Mouse (Mus musculus): Measurements from ENCODE around the gene Rnf115. TPM values are rescaled to one million over a fixed set of nuclear protein-coding genes. Genes with fewer than 3 reads are reported as not detected.
A peak's percentile ranks its signal among the peaks of the same experiment; 100 is the strongest.

Gene Rnf115
- polyA plus RNA-seq, 1 experiment from 2014 or later = 54.5 TPM

DNA sequence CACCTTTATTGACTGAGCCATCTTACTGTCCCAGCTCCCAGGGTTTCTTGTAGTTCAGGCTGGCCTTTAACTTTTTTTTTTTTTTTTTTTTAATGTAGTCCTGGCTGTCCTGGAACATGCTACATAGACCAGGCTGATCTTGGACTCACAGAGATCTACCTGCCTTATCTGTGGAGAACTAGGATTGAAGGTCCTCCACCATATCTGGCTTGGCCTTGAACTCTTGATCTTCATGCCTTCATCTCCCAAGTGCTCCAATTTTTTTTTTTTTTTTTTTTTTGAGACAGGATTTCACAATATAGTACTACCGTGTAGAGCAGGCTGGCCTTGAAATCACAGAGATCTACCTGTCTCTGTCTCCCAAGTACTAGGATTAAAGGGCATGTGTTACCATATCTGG, 33.9 kb upstream of the Rnf115 start:
- Histone ChIP-seq H3K27me3 (replicated peaks) (no peaks in the 10 kb centered on the region; the same call in 1 of the 2 replicates), H3K4me3 (no peak overlapping the region), H3K27ac (ENCODE audit: poor library complexity, severe bottlenecking) (no peak overlapping the region), H3K9ac (no peak overlapping the region), H3K4me1 (replicated peaks) (peaks cover 27% of the 10 kb centered on the region), H3K9me3 (replicated peaks) (no peaks in the 10 kb centered on the region), H3K36me3 (no peaks in the 10 kb centered on the region), H3K4me2 (no peak overlapping the region)
- no peak for ATAC-seq (ENCODE audit: insufficient number of reproducible peaks, low FRiP score)
- WGBS = 77% methylated on average over 1 of the region's 1 CpGs

DNA sequence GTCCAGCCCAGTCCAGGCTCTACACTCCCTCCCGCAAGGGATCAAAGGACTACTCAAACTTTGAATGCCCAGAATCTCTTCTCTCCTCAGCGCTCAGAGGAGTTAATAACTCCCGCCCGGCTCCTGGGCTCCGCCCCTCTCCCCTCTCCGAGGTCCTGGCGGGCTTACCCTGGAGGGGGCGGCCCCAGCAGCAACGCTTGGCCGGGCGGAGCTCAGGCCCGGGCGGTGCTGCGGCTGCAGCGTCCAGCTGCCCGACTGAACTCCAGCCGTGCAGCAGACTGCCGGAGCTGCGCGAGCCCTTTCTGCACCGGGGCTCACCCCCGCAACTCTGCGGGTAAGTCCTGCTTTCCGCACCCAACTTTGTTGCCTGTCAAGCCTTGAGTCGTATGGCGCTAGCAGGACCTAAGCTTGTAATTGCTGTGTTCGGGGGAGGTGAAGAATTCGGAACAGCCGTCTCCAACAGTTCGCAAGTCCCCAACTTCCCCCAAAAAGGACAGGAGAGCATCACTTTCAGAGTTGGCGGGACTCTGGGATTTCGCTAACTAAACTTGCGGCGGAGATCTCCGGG, 31.2 kb upstream of the Rnf115 start, which contains the start of gene Pias3:
Pias3 (plus strand) TSS at position 187 of the 568 bp plus-strand sequence.
- peak within 1 kb of the TSS; percentile 87 for H3K9ac ChIP-seq
- under 1% methylated on average over 35 of the region's 35 CpGs for WGBS
- peak; percentile 86 for ATAC-seq (ENCODE audit: insufficient number of reproducible peaks, low FRiP score)

DNA sequence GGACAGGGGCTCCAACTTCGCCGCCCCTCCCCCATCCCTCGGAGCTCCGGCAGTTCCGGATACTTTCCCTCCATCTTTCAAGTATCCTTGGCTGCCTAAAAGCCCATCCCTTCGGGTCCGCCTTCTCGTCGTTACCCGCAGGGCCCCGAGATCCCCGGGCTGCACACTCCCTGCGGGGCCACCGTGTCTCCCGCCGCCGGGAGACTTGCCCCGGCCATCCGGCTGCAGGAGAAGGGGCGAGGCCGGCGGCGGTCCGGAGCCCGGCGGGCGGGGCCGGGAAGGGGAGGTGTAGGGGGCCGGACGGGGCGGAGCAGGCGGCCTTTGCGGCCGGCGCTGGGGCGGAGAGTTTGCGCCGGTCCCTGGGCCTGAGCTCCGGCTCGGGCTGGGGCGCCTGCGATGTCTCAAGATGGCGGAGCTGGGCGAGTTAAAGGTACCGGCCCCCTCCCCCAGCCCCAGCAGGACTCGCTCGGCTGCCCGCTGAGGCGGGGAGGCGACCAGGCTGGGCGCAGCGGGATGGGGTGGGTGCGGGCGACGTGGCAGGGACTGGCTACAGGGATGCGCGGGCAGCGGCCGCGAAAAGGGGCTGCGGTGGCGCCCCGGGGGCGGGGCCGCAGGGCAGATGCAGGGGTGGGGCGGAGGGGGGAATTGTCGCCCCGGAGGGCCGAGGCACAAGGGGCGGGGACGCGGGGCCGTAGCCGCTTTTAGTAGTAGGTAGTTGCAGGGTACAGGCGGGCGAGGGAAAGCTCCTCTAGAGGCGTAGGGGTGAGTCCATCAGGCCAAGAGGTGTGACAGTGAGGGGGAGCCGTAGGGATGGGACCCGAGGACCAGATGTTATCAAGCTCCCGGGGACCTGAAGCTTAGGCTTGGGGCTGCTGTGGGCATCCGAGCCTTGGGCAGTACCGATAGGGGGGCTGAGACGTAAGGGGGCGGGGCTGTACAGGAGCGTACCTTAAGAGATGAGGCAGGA, 30.4 kb upstream of the Rnf115 start:
- no peaks in the 10 kb centered on the region for H3K27me3 ChIP-seq (replicated peaks)
- H3K4me1 ChIP-seq (replicated peaks) = peaks cover 34% of the 10 kb centered on the region
- H3K9me3 ChIP-seq (replicated peaks) = no peaks in the 10 kb centered on the region
- under 1% methylated on average over 85 of the region's 85 CpGs for WGBS
- ATAC-seq (ENCODE audit: insufficient number of reproducible peaks, low FRiP score) = peak; percentile 96
- H3K9ac ChIP-seq = peak overlapping the region; percentile 87
- H3K36me3 ChIP-seq = peaks cover 29% of the 10 kb centered on the region
- H3K27ac ChIP-seq (ENCODE audit: poor library complexity, severe bottlenecking) = peak overlapping the region; percentile 92
- H3K4me3 ChIP-seq = peak overlapping the region; percentile 76
- peak overlapping the region; percentile 84 for H3K4me2 ChIP-seq

More for the DNA sequence above, 31.2 kb upstream of the Rnf115 start, which contains the start of gene Pias3:
- peak within 1 kb of the TSS; percentile 84 for H3K4me2 ChIP-seq
- no peaks in the 10 kb centered on the region for H3K9me3 ChIP-seq (replicated peaks)
- H3K4me3 ChIP-seq = peak within 1 kb of the TSS; percentile 76
- H3K36me3 ChIP-seq = peaks cover 22% of the 10 kb centered on the region
- H3K27me3 ChIP-seq (replicated peaks) = no peaks in the 10 kb centered on the region
- H3K27ac ChIP-seq (ENCODE audit: poor library complexity, severe bottlenecking) = peak within 1 kb of the TSS; percentile 92
- H3K4me1 ChIP-seq (replicated peaks) = peaks cover 34% of the 10 kb centered on the region

DNA sequence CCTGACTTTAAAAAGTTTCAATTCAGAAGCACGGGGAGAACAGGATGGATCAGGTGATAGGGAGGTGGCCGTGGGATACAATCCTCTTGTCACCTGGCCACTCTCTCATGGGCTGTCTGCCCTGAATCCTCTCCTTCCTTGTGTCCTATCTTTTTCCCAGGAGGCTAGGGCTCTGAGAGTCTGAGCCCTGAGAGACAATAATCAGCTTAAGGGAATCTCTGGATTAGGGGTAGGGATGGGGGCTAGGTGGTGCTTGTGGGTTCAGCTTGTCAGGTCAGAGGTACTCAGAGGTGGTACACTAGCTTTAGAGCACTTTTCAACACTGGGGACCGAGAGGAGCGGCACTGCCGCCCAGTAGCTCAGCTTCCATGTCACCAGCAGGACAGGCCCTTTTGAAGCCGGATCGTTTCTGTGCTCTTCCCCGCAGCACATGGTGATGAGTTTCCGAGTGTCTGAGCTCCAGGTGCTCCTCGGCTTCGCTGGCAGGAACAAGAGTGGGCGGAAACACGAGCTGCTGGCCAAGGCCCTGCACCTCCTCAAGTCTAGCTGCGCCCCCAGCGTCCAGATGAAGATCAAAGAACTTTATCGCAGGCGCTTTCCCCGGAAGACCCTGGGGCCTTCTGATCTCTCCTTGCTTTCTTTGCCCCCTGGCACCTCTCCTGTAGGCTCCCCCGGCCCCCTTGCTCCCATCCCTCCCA, 28.3 kb upstream of the Rnf115 start:
- H3K4me3 ChIP-seq = no peak overlapping the region
- H3K9ac ChIP-seq = no peak overlapping the region
- H3K4me2 ChIP-seq = no peak overlapping the region
- no peaks in the 10 kb centered on the region for H3K27me3 ChIP-seq (replicated peaks)
- H3K4me1 ChIP-seq (replicated peaks) = peaks cover 31% of the 10 kb centered on the region
- H3K36me3 ChIP-seq = peaks cover 46% of the 10 kb centered on the region
- no peak for ATAC-seq (ENCODE audit: insufficient number of reproducible peaks, low FRiP score)
- no peak overlapping the region for H3K27ac ChIP-seq (ENCODE audit: poor library complexity, severe bottlenecking)
- 48% methylated on average over 19 of the region's 19 CpGs for WGBS
- H3K9me3 ChIP-seq (replicated peaks) = no peaks in the 10 kb centered on the region

DNA sequence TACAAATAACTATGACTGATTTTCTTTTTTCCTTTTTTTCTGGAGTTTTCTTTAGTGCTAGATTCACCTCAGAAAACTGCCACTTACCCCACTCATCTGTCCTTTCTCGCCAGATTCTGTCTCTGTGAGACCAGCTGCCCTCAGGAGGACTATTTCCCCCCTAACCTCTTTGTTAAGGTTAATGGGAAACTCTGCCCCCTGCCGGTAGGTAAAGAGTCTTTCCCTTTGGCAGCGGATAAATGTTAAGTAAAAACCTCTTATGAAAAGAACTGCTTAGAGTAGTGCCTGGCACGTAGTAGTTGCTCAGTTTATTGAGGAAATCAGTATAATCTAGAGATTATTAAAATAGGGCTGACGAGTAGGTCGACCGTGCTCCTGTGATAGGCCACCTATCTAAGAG, 27.1 kb upstream of the Rnf115 start:
- Histone ChIP-seq H3K27ac (ENCODE audit: poor library complexity, severe bottlenecking) (no peak overlapping the region), H3K27me3 (replicated peaks) (no peaks in the 10 kb centered on the region), H3K4me2 (no peak overlapping the region), H3K36me3 (peaks cover 58% of the 10 kb centered on the region), H3K4me1 (replicated peaks) (peaks cover 25% of the 10 kb centered on the region), H3K9me3 (replicated peaks) (no peaks in the 10 kb centered on the region), H3K4me3 (no peak overlapping the region), H3K9ac (no peak overlapping the region)
- 50% methylated on average over 7 of the region's 7 CpGs for WGBS
- no peak for ATAC-seq (ENCODE audit: insufficient number of reproducible peaks, low FRiP score)

DNA sequence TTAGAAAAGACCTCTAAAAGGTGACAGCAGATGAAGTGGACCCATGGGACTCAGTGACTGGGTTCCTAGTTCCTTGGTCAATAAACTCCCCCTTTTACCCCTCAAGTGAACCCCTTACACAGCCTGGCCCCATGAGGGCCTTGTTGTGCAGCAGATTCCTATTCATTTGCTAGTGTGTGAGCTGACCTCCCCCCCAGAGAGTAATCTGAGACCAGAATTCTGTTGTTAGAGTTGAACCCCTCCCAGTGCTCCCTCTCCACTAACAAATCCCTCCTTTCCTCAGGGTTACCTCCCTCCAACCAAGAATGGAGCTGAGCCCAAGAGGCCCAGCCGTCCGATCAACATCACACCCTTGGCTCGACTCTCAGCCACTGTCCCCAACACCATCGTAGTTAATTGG, 26.5 kb upstream of the Rnf115 start:
- Histone ChIP-seq H3K9me3 (replicated peaks) (no peaks in the 10 kb centered on the region), H3K27ac (ENCODE audit: poor library complexity, severe bottlenecking) (no peak overlapping the region), H3K36me3 (peaks cover 60% of the 10 kb centered on the region), H3K27me3 (replicated peaks) (no peaks in the 10 kb centered on the region), H3K4me2 (no peak overlapping the region), H3K4me1 (replicated peaks) (peaks cover 18% of the 10 kb centered on the region), H3K4me3 (no peak overlapping the region), H3K9ac (no peak overlapping the region)
- 82% methylated on average over 4 of the region's 4 CpGs for WGBS
- no peak for ATAC-seq (ENCODE audit: insufficient number of reproducible peaks, low FRiP score)

DNA sequence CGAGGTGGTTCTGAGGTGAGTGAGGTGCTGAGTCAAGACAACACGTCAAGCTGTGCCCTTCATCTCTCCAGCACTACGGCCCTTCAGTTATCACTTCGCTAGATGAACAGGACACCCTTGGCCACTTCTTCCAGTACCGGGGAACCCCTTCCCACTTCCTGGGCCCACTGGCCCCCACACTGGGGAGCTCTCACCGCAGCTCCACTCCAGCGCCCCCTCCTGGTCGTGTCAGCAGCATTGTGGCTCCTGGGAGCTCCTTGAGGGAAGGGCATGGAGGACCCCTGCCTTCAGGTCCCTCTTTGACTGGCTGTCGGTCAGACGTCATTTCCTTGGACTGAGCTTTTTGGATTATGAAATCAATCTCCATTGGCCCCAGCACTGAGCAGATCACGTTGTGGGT, 22.7 kb upstream of the Rnf115 start:
- H3K9ac ChIP-seq = no peak overlapping the region
- no peaks in the 10 kb centered on the region for H3K9me3 ChIP-seq (replicated peaks)
- H3K4me3 ChIP-seq = no peak overlapping the region
- H3K27ac ChIP-seq (ENCODE audit: poor library complexity, severe bottlenecking) = no peak overlapping the region
- H3K4me1 ChIP-seq (replicated peaks) = peaks cover 5% of the 10 kb centered on the region; the same call in 1 of the 2 replicates
- WGBS = 64% methylated on average over 11 of the region's 11 CpGs
- H3K36me3 ChIP-seq = peaks cover 54% of the 10 kb centered on the region
- no peak for ATAC-seq (ENCODE audit: insufficient number of reproducible peaks, low FRiP score)
- H3K27me3 ChIP-seq (replicated peaks) = no peaks in the 10 kb centered on the region
- no peak overlapping the region for H3K4me2 ChIP-seq

DNA sequence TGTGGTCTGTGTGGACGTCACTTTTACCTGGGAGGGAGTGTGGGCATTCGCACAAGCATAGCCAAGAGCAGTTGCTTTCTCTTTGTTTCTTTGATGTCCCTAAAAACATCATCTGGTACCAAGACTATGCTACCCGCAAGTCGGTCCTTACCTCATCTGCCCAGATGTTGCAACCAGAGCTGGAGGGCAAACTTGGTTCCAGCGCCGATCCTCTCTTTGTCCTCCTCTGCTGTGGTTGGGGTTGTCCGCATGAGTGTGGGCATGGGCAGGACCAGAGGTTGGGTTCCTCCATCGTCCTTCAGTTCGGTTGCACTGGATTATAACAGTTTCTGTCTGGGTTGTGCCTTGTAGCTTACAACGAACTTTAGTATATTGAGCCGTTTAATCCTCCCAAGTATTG, 21.2 kb upstream of the Rnf115 start:
- H3K4me1 ChIP-seq (replicated peaks) = peaks cover 5% of the 10 kb centered on the region; the same call in 1 of the 2 replicates
- WGBS = 90% methylated on average over 11 of the region's 11 CpGs
- H3K9me3 ChIP-seq (replicated peaks) = no peaks in the 10 kb centered on the region
- no peak for ATAC-seq (ENCODE audit: insufficient number of reproducible peaks, low FRiP score)
- no peak overlapping the region for H3K4me2 ChIP-seq
- no peak overlapping the region for H3K27ac ChIP-seq (ENCODE audit: poor library complexity, severe bottlenecking)
- no peak overlapping the region for H3K4me3 ChIP-seq
- no peak overlapping the region for H3K9ac ChIP-seq
- H3K36me3 ChIP-seq = peaks cover 55% of the 10 kb centered on the region
- H3K27me3 ChIP-seq (replicated peaks) = no peaks in the 10 kb centered on the region

DNA sequence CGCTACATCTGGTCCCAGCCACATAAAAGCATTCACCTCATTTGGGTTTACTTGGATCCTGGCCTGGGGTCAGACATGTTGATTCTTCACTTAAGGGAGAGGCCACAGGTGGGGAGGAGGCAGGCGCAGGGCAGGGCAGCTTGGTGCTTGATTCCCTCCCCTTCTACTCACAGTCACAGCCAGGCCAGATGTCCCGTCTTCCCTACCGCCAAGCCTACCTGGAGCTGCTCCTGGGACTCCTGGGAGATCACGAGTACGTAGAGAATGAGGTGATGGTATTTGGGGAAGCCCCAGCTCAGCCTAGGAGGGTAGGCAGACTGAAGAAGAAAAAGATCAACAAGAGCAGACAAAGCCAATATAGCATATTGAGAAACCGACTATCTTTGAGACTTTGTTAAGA, 20.5 kb upstream of the Rnf115 start:
- 69% methylated on average over 7 of the region's 7 CpGs for WGBS
- H3K9ac ChIP-seq = no peak overlapping the region
- no peak overlapping the region for H3K4me3 ChIP-seq
- H3K27ac ChIP-seq (ENCODE audit: poor library complexity, severe bottlenecking) = no peak overlapping the region
- H3K9me3 ChIP-seq (replicated peaks) = no peaks in the 10 kb centered on the region
- peaks cover 5% of the 10 kb centered on the region; the same call in 1 of the 2 replicates for H3K4me1 ChIP-seq (replicated peaks)
- H3K27me3 ChIP-seq (replicated peaks) = no peaks in the 10 kb centered on the region
- ATAC-seq (ENCODE audit: insufficient number of reproducible peaks, low FRiP score) = no peak
- H3K36me3 ChIP-seq = peaks cover 56% of the 10 kb centered on the region
- no peak overlapping the region for H3K4me2 ChIP-seq

DNA sequence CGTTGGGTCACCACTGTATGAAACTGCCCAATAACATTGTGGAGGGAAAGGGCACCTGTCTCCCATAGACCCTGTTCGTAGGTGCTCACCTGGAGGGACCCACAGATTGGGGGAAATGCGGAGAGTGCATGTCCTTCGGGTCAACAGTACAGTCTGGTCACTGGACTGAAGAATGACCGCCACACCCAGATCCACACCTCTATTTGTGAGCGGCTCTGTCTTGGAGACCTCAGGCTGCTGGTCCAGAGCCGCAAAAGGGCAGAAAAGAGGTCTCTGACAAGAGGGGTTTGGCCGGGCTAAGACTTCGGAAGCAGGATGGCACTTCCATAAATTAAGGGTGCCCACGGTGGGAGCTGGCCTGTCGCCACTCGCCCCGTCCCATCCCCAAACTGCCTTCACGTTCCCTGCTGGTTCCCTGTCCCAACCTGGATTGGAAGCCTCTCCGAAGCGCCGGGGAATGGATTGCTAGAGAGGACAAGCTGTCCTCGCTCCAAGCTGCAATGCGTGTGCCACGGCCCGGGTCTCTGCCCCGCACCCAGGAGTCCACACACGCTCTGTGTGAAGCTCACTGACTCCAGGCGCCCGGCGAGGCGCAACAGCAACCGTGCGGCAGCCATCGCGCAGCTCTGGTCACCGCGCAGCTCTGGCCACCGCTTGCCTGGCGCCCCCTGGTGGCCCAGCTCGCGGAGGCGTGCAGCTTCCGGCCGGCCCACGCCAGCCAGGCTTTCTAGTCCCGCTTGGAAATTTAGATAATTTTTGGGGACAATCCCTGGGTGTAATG, 19.4 kb upstream of the Rnf115 start, which contains the start of gene Nudt17:
Nudt17 (minus strand) TSS at position 660 of the 781 bp plus-strand sequence.
- peak; percentile 80 for ATAC-seq (ENCODE audit: insufficient number of reproducible peaks, low FRiP score)
- no peak within 1 kb of the TSS for H3K27ac ChIP-seq (ENCODE audit: poor library complexity, severe bottlenecking)
- H3K9ac ChIP-seq = peak within 1 kb of the TSS; percentile 72
- peak within 1 kb of the TSS; percentile 90 for H3K4me2 ChIP-seq
- peaks cover 59% of the 10 kb centered on the region for H3K36me3 ChIP-seq
- H3K27me3 ChIP-seq (replicated peaks) = no peaks in the 10 kb centered on the region
- peaks cover 5% of the 10 kb centered on the region; the same call in 1 of the 2 replicates for H3K4me1 ChIP-seq (replicated peaks)
- no peaks in the 10 kb centered on the region for H3K9me3 ChIP-seq (replicated peaks)
- peak within 1 kb of the TSS; percentile 50 for H3K4me3 ChIP-seq
- 5% methylated on average over 42 of the region's 42 CpGs for WGBS
